Mouse (Mus musculus) embryonic facial prominence, embryonic 12.5 days (tissue): Measurements from ENCODE around the gene Cmtr2. TPM values are rescaled to one million over a fixed set of nuclear protein-coding genes. Genes with fewer than 3 reads are reported as not detected.
A peak's percentile ranks its signal among the peaks of the same experiment; 100 is the strongest.

Experiments
- ATAC-seq: fragments of 200-750 bp; cut with Nextera tagmentation; 2 replicates; pipeline ENCODE4 v1.8.0; 2017; ENCODE audit not compliant: insufficient number of reproducible peaks, insufficient read depth, low FRiP score, low TSS enrichment
- H3K27ac ChIP-seq: fragments of 300-500 bp; sonication (generic); 2 replicates; pipeline ENCODE4 v1.5.1; 2016; ENCODE audit warnings: mild to moderate bottlenecking
- H3K27me3 ChIP-seq: fragments of 300-500 bp; sonication (generic); 2 replicates; pipeline ENCODE4 v1.6.1; 2016; ENCODE audit warnings: mild to moderate bottlenecking, moderate library complexity
- H3K36me3 ChIP-seq: fragments of 300-500 bp; sonication (generic); 2 replicates; pipeline ENCODE4 v1.6.1; 2016; ENCODE audit warnings: mild to moderate bottlenecking
- H3K4me1 ChIP-seq: fragments of 300-500 bp; sonication (generic); 2 replicates; pipeline ENCODE4 v1.6.1; 2016
- H3K4me2 ChIP-seq: fragments of 300-500 bp; sonication (generic); replicated peaks from 2 replicates; pipeline ENCODE4 v1.6.1; 2016; ENCODE audit warnings: mild to moderate bottlenecking, moderate library complexity
- H3K4me3 ChIP-seq: fragments of 300-500 bp; sonication (generic); 2 replicates; pipeline ENCODE4 v1.5.1; 2016; ENCODE audit warnings: mild to moderate bottlenecking
- H3K9ac ChIP-seq: fragments of 300-500 bp; sonication (generic); 2 replicates; pipeline ENCODE4 v1.6.1; 2016; ENCODE audit warnings: mild to moderate bottlenecking, moderate library complexity
- H3K9me3 ChIP-seq: fragments of 300-500 bp; sonication (generic); 2 replicates; pipeline ENCODE4 v1.6.1; 2016; ENCODE audit warnings: mild to moderate bottlenecking, moderate library complexity
- WGBS: fragments of 180-500 bp; shearing (Covaris S2); methylation state at CpG from one replicate; pipeline ENCODE4 v1.1.7; 2016; 5-methylcytosine and 5-hydroxymethylcytosine counted together
- polyA plus RNA-seq: library from polyadenylated mRNA; unstranded; fragments of >200 nt; fragmentation: Nextera tagmentation; extraction: Ambion mirVana; gene quantifications from 2 replicates; pipeline ENCODE4 v1.2.1, GENCODE M21; 2016

The Cmtr2 gene
- polyA plus RNA-seq = 9.0 and 9.4 TPM in 2 replicates

- Histone ChIP-seq H3K4me2 (no peak within 1 kb of the TSS), H3K4me3 (no peak within 1 kb of the TSS), H3K27ac (no peak within 1 kb of the TSS), H3K27me3 (no peaks in the 10 kb centered on the region), H3K9me3 (no peaks in the 10 kb centered on the region), H3K36me3 (no peaks in the 10 kb centered on the region), H3K9ac (no peak within 1 kb of the TSS), H3K4me1 (peaks cover 6% of the 10 kb centered on the region)
- no peak for ATAC-seq
- WGBS = 65% methylated on average over 7 of the region's 7 CpGs
Observed at GRCm38 (mm10) chr8:110215365-110215764, at the start of gene Cmtr2. Cmtr2 (plus strand) TSS chr8:110215665.

- H3K4me3 ChIP-seq = no peak overlapping the region
- H3K9ac ChIP-seq = no peak overlapping the region
- no peak overlapping the region for H3K4me2 ChIP-seq
- H3K27me3 ChIP-seq = peaks cover 34% of the 10 kb centered on the region
- no peak for ATAC-seq
- H3K36me3 ChIP-seq = no peaks in the 10 kb centered on the region
- no peaks in the 10 kb centered on the region for H3K9me3 ChIP-seq
- 70% methylated on average over 8 of the region's 8 CpGs for WGBS
- no peak overlapping the region for H3K27ac ChIP-seq
- H3K4me1 ChIP-seq = no peaks in the 10 kb centered on the region
Observed at GRCm38 (mm10) chr8:110166270-110166669, 49.2 kb upstream of the Cmtr2 start.

- Histone ChIP-seq H3K27ac (no peak within 1 kb of the TSS), H3K4me3 (peak within 1 kb of the TSS; percentile 9; the same call in 1 of the 2 replicates), H3K9me3 (no peaks in the 10 kb centered on the region), H3K9ac (no peak within 1 kb of the TSS), H3K27me3 (peaks cover 34% of the 10 kb centered on the region), H3K4me1 (no peaks in the 10 kb centered on the region), H3K4me2 (peak within 1 kb of the TSS; percentile 20), H3K36me3 (no peaks in the 10 kb centered on the region)
- ATAC-seq = peak; percentile 72
- under 1% methylated on average over 33 of the region's 33 CpGs for WGBS
Observed at GRCm38 (mm10) chr8:110168046-110168445, 47.4 kb upstream of the Cmtr2 start, which contains the start of gene Calb2. Calb2 (minus strand) TSS chr8:110168210.

GRCm38 (mm10) chr8:110172161-110172560, 43.3 kb upstream of the Cmtr2 start:
- peaks cover 28% of the 10 kb centered on the region for H3K27me3 ChIP-seq
- H3K4me1 ChIP-seq = 0 out of 2 replicates have a peak, but pooled peaks cover 2% of the 10 kb centered on the region
- H3K4me3 ChIP-seq = no peak overlapping the region
- 62% methylated on average over 6 of the region's 6 CpGs for whole genome bisulfite sequencing
- no peak for ATAC-seq
- no peaks in the 10 kb centered on the region for H3K9me3 ChIP-seq
- no peak overlapping the region for H3K4me2 ChIP-seq
- H3K27ac ChIP-seq = no peak overlapping the region
- H3K9ac ChIP-seq = no peak overlapping the region
- H3K36me3 ChIP-seq = no peaks in the 10 kb centered on the region

- Histone ChIP-seq H3K4me2 (no peak overlapping the region), H3K9ac (no peak overlapping the region), H3K36me3 (no peaks in the 10 kb centered on the region), H3K27ac (no peak overlapping the region), H3K9me3 (no peaks in the 10 kb centered on the region), H3K4me1 (peaks cover 9% of the 10 kb centered on the region; the same call in 1 of the 2 replicates), H3K4me3 (no peak overlapping the region), H3K27me3 (peaks cover 11% of the 10 kb centered on the region; the same call in 1 of the 2 replicates)
- WGBS = 74% methylated on average over 4 of the region's 4 CpGs
- ATAC-seq = no peak
Observed at GRCm38 (mm10) chr8:110174826-110175225, 40.6 kb upstream of the Cmtr2 start.

- no peaks in the 10 kb centered on the region for H3K36me3 ChIP-seq
- no peak overlapping the region for H3K27ac ChIP-seq
- no peak overlapping the region for H3K9ac ChIP-seq
- no peaks in the 10 kb centered on the region for H3K9me3 ChIP-seq
- H3K4me2 ChIP-seq = no peak overlapping the region
- WGBS = 31% methylated on average over 22 of the region's 22 CpGs
- H3K27me3 ChIP-seq = peaks cover 8% of the 10 kb centered on the region; the same call in 1 of the 2 replicates
- H3K4me3 ChIP-seq = no peak overlapping the region
- H3K4me1 ChIP-seq = peaks cover 9% of the 10 kb centered on the region; the same call in 1 of the 2 replicates
- no peak for ATAC-seq
Observed at GRCm38 (mm10) chr8:110177359-110178155, 37.9 kb upstream of the Cmtr2 start.

- H3K36me3 ChIP-seq = no peaks in the 10 kb centered on the region
- WGBS = 75% methylated on average over 11 of the region's 11 CpGs
- peaks cover 8% of the 10 kb centered on the region for H3K27me3 ChIP-seq
- no peak overlapping the region for H3K27ac ChIP-seq
- H3K9ac ChIP-seq = no peak overlapping the region
- H3K4me1 ChIP-seq = no peaks in the 10 kb centered on the region; the same call in 1 of the 2 replicates
- H3K9me3 ChIP-seq = no peaks in the 10 kb centered on the region
- no peak overlapping the region for H3K4me3 ChIP-seq
- no peak for ATAC-seq
- no peak overlapping the region for H3K4me2 ChIP-seq
Observed at GRCm38 (mm10) chr8:110182735-110183367, 32.6 kb upstream of the Cmtr2 start.

- no peak for ATAC-seq
Observed at GRCm38 (mm10) chr8:110183748-110184147, 31.7 kb upstream of the Cmtr2 start.

GRCm38 (mm10) chr8:110185538-110185937, 29.9 kb upstream of the Cmtr2 start:
- H3K9me3 ChIP-seq = no peaks in the 10 kb centered on the region
- no peak for ATAC-seq
- no peak overlapping the region for H3K9ac ChIP-seq
- H3K4me1 ChIP-seq = no peaks in the 10 kb centered on the region; the same call in 1 of the 2 replicates
- H3K36me3 ChIP-seq = no peaks in the 10 kb centered on the region
- no peak overlapping the region for H3K4me2 ChIP-seq
- H3K27ac ChIP-seq = no peak overlapping the region
- no peak overlapping the region for H3K4me3 ChIP-seq
- 68% methylated on average over 4 of the region's 4 CpGs for WGBS
- no peaks in the 10 kb centered on the region; the same call in 1 of the 2 replicates for H3K27me3 ChIP-seq

More at GRCm38 (mm10) chr8:110183748-110184147, 31.7 kb upstream of the Cmtr2 start:
- H3K36me3 ChIP-seq = no peaks in the 10 kb centered on the region
- H3K9me3 ChIP-seq = no peaks in the 10 kb centered on the region
- H3K4me1 ChIP-seq = no peaks in the 10 kb centered on the region
- H3K4me2 ChIP-seq = no peak overlapping the region
- H3K4me3 ChIP-seq = no peak overlapping the region
- WGBS = 26% methylated on average over 11 of the region's 11 CpGs
- no peak overlapping the region for H3K9ac ChIP-seq
- peaks cover 5% of the 10 kb centered on the region for H3K27me3 ChIP-seq
- H3K27ac ChIP-seq = no peak overlapping the region

GRCm38 (mm10) chr8:110188961-110189750, 26.3 kb upstream of the Cmtr2 start:
- no peaks in the 10 kb centered on the region; the same call in 1 of the 2 replicates for H3K4me1 ChIP-seq
- no peak for ATAC-seq
- 12% methylated on average over 8 of the region's 8 CpGs for WGBS

GRCm38 (mm10) chr8:110196678-110197077, 18.8 kb upstream of the Cmtr2 start:
- H3K27ac ChIP-seq = no peak overlapping the region
- no peaks in the 10 kb centered on the region for H3K27me3 ChIP-seq
- H3K36me3 ChIP-seq = no peaks in the 10 kb centered on the region
- under 1% methylated on average over 5 of the region's 5 CpGs for WGBS
- ATAC-seq = no peak
- no peaks in the 10 kb centered on the region for H3K9me3 ChIP-seq
- no peak overlapping the region for H3K9ac ChIP-seq
- no peak overlapping the region for H3K4me3 ChIP-seq
- no peaks in the 10 kb centered on the region for H3K4me1 ChIP-seq
- no peak overlapping the region for H3K4me2 ChIP-seq

More at GRCm38 (mm10) chr8:110188961-110189750, 26.3 kb upstream of the Cmtr2 start:
- Histone ChIP-seq H3K27me3 (no peaks in the 10 kb centered on the region), H3K9me3 (no peaks in the 10 kb centered on the region), H3K9ac (no peak overlapping the region), H3K36me3 (no peaks in the 10 kb centered on the region), H3K27ac (no peak overlapping the region), H3K4me2 (no peak overlapping the region), H3K4me3 (no peak overlapping the region)
